Mouse (Mus musculus) brain, embryonic 14.5 days (tissue): ENCODE results near the gene Hnrnpd.

Experiments
- CTCF ChIP-seq: fragments of 200-500 bp; IDR thresholded peaks from 2 replicates; pipeline ENCODE4 v1.5.1; 2012; ENCODE audit warnings: inconsistent platforms, mild to moderate bottlenecking, moderate library complexity, borderline replicate concordance; ENCODE audit not compliant: insufficient read depth, insufficient read length; ENCODE audit errors: extremely low read depth
- POLR2A ChIP-seq: fragments of 200-500 bp; IDR thresholded peaks from 2 replicates; pipeline ENCODE4 v1.6.1; 2012; ENCODE audit warnings: mild to moderate bottlenecking, inconsistent platforms, borderline replicate concordance; ENCODE audit not compliant: poor library complexity, insufficient read depth, insufficient read length, severe bottlenecking; ENCODE audit errors: extremely low read depth

DNA sequence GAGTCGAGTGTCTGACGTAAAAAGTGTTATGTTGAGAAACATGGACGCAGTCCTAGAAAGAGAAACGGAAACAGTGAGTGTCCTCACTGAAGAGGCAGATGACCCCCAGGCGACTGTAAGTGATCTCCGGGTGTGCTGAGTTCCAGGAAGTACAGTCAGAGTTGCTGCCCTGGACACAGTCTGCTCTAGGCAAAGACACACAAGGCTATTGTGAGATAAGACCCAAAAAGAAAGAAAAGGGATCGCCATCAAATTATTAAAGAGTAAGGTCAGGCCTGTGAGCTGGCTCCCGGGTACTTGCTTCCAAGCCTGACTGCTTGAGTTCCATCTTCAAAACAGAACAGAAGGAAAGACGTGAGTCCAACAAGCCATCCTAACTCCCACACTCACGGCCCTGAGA is 37.5 kb downstream of the Hnrnpd start:
- TF ChIP-seq CTCF (no peak), POLR2A (no peak)
